Mouse (Mus musculus) liver, embryonic 14.5 days (tissue): ENCODE measurements around the gene Gjd2.

Source experiments
- CTCF ChIP-seq: IDR thresholded peaks from 2 replicates; pipeline ENCODE4 v1.5.1; 2016; ENCODE audit warnings: antibody characterized with exemption, low read depth, control low read depth
- EP300 ChIP-seq: IDR thresholded peaks from 2 replicates; pipeline ENCODE4 v1.6.1; 2016; ENCODE audit warnings: antibody characterized with exemption, low read depth

- no peak for TF ChIP-seq CTCF
- no peak for TF ChIP-seq EP300
These were observed 18.8 kb upstream of the Gjd2 start for GRCm38 (mm10) chr2:114032259-114032658.
